Mouse (Mus musculus): ENCODE results near the gene Satb2.
A peak's percentile ranks its signal among the peaks of the same experiment; 100 is the strongest.

Gene Satb2

DNA sequence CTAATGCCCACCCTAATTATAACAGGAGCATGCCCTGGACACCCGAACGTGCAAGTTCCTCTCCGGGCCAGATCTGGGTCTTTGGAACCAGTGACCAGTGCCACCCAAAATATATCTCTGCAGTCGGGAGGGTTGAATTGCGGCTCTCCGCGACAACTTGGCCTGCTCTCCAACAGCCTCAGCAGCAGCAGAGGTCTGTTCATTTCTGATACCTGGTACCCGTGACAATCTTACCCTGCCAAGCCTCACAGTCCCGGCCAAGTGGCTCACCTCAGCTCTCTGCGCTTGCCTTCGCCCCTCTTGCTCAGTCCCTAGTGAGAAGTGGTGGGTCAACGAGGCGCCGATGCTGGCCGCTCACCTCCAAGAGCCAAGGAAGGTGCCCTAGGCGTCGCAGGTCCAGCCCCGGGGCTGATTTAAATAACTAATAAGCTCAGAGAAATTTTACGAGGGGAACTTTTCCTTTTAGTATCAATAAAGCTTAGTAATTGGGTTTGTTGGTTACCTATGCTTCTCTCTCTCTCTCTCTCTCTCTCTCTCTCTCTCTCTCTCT lies at the start of gene Satb2:
Satb2 (minus strand) TSS at position 500 of the 550 bp plus-strand sequence.
- no peak for DNase-seq

DNA sequence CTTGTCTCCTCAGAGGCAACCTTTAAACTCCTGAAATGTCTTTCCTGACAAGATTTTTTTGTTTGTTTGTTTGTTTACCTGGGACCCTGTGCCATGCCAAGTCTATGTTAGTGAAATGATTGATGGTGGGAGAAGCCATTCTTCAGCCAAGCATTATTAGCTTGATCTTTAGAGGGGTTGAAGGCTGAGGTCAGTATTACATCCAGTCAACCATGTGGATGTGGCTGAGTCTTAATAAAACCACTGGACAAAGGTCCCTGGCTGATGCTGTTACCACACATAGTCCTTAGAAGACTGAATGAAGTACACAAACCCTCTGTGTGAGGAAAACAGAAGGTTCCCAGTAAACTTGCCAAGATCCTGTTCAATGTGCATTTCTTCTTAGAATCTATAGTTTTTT lies 40.5 kb upstream of the Satb2 start:
- DNase-seq = no peak

DNA sequence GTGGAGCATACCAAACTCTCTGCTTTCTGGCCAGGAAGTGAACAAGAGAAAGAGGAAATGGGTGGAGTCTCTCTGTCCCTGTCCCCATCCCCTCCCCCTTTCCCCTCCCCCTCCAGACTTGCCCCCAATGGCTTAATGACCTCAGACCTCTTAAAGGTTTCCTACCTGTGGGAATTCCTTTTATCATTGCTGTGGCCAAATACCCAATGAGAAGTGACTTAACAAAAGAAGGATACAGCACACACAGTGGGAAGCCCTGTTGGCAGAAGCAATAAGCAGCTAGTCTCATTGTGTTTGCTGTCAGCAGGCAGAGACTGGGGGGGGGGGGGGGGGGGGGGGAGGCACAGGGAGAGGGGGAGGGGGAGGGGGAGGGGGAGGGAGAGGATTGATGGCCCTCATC lies 35.4 kb upstream of the Satb2 start:
- no peak for DNase-seq

DNA sequence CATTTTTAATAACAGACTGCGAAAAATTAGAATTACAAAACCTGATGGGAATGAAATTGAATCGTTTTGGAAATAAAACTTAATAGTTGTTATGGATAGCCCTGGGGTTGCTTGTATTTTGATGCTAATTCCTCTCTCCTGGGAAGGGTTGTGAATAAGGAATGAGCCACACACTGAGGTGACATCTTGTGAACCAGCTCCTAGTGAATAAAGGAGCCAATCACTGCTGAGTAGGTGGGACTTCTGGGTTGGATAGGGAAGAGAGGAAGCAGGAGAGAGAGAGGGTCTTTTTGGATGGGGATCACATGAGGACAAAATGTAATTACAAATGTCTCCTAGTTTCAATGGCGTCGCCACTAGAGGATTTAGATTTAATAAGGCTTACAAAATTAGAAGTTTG lies 30.7 kb upstream of the Satb2 start:
- no peak for DNase-seq

DNA sequence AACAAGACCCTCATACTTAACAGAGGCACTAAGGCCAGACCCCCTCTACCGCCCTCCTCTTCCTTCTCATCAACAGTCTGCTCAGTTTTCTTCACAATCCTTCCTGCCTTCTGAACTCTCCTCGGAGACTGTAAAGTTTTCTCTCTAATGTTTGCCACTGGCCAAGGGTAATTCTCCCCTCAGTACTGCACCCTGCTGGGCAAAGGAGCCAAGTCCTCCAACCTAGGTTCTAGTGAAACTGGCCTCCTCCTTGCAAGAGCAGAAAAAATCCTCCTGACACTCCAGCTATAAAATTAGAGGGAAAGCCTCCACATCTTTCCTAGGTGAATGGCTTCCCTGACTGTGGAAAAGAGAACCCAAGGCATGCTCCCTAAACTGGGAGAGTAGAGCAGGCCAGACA lies 16.6 kb upstream of the Satb2 start:
- DNase-seq = no peak

DNA sequence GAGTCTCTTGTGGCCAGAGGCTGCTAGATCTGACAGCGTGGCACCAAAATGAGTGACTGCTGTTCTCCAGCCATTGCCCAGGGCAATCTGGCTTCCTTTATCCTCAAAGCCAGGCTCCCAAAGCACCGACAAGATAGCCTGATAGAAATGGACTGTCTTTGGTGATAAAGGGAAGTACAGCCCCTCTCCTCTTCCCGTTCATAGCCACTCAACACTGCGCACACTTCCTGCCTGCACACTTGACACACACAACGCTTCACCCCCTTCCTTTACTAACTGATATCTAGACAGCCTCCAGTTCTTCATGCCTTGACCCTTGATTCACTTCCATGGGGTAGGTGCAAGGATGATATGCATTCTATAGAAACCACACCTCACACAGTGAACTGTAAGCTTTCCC lies 13.9 kb upstream of the Satb2 start:
- DNase-seq = no peak

DNA sequence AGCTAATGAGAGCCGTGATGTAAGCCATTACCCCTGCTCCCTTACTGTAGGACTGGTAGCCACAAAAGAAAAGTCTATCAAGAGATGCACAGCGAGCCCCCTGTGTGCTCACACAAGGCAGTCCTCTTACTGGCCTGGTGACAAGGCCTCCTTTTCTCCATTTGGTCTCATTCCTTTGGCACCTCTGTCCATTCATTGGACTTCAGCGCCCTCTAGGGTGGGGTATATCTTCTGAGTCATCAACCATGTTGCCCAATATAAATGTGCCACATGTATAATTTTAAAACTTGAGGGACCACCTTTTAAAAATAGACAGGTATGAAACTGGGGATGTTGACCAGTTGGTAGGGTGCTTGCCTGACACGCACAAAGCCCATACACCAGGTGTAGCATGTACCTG lies 13.2 kb upstream of the Satb2 start:
- DNase-seq = no peak

DNA sequence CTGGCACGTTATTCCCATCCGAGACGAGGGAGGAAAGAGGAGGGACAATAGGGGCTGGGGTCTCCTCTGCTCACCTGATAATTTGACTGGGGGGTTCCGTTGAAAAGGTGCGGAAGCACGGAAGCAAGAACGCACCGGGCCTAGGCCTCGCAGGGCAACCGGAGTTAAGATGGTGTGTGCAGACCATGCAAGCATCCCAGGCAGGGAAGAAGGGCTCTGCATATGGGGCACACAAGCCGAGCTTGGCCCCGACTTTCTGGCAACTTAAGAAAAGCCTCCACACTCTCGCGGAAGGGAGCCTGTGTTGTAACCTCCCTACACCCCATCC lies 6.0 kb upstream of the Satb2 start:
- no peak for DNase-seq

DNA sequence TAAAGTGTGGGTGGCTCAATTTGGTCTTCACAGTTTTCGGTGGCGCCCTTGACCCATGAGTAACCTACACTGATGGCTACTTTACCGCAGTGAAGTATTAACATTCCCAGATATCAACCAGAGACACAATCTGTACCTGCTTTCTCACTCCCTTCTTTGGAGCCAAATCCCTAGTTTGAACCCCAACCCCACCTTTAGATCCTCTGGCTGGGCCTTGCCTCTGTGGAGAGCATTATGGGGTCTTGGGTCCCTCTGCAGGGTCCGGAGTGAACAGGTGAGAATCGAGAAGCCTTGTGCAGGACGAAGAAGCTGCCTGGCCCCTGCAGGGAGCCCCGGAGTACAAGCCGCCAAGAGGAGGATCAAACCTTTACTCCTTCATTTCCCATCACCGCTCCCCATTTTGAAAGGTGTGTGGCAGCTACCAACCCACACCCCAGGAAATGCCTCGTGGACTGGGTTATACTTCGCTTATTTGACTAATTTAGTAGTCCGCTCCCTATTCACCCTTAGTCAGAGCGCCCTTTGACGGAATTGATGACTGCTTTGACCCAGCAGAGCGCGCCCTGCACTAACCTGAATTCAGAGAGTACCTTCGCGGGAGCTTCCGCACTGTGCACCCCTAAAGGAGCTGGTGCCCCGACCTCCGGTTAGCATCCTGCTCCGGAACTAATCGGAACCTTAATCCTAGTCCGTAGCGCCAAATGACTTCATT lies 5.5 kb upstream of the Satb2 start:
- DNase-seq = no peak

DNA sequence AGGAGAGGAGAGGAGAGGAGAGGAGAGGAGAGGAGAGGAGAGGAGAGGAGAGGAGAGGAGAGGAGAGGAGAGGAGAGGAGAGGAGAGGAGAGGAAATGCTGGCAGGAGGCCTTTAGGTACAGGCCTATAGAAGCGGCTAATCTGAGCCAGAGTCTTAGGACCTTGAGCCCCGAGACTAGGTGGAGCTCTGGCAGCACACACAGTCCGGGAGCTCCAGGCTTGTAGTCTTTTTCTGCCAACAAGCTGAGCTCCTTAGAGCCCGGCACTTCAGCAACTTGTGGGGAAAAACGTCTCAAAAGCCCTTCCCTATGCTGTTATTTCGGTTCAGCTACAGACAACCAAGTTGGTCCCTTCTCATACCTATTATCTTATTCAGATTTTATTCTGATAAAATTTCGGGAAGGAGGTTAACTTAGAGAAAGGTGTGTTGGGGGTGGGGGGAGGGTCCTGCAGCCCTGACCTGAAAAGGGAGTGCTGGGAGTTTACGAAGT lies 4.7 kb upstream of the Satb2 start:
- no peak for DNase-seq

DNA sequence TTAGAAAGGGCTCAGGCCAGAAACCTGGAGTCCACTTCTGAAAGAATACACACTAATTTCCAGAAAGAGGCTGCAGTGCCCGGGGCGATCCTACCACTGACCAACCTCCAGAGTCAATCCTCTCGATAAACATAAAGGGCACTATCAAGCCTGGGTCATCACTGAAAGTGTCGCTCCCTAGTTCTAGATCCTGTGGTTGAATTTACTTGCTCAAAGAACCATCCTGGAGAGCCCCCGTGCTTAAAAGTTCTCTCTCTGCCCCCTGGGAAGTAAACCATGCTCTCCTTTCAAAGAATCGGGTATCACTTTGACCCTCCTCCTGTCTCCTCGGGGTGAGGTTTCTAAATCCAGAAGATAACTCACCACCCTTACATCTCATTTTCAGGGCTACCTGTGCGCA lies 4.2 kb upstream of the Satb2 start:
- no peak for DNase-seq

DNA sequence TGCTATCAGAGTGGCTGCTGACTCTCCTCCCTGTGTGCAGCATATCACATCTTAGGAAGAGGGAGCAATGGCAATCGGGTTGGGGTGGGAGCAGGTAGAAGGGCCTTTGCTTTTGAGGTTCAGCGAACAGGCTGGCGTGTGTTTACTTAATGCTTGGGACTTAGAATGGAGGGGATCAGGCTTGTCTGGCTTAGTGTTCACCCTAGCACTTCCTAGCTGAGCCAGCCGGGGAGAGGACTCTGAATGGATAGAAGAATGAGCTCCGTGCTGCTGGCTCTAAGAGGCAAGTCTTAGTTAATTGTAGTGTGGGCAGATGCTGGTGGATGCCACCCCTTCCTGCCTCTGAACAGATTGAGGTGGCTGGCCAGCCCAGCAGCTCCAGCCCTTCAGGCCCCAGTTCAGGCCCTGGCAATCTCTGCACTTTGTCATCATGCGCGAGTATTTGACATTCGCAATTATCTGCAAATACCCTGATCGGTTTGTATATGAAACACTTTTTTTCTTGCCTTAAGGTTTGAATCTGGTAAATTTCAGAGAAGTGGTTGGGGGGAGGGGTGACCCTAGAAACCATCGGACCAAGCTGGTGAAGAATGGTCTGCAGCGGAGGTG lies 3.6 kb upstream of the Satb2 start:
- no peak for DNase-seq

DNA sequence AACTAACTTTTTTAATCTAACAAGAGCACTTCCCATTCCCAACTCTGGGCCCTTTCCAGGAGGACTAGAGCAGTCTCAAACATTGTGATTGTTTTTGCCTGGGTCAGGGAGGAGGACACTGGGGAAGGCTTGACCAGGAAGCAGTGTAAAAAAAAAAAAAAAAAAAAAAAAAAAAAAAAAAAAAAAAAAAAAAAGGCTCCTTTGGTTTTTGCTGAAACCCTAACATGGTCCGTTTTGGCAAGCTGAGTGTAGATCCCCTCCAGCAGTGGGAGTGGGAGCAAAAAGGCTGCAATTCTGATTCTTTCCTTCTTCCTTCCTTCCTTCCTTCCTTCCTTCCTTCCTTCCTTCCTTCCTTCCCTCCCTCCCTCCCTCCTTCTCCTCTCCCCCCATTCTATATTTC lies 3.1 kb upstream of the Satb2 start:
- DNase-seq = no peak

DNA sequence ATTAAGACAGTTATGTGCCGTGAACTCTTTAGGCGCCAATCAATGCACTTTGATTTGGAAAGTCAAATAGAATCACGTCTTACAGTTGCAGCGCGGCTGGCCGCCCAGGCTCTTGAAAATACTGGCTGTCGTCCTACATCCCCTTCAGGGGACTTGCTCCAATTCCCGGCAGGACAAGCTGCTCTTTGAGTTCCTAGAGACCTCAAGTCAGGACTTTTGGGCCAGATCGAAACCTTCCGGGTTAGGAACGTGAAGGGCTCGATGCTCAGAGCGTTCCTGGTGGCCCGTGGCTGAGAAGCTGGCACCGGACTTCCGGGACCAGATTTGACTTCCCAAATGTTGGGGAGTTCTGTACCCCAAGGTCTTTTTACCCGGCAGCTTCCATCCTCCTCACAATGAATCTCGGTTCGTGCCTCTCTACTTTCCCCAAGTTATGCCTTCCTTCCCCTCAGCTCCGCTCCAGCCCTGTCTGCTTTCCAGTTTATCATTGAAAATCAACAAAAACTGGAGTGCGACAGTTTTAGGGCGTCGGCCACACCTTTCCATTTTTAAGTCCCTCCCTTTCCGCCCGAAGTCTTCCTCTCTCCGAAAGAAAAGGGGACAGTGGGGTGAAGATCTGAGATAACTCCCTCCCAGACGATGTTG lies 2.3 kb upstream of the Satb2 start:
- DNase-seq = no peak

DNA sequence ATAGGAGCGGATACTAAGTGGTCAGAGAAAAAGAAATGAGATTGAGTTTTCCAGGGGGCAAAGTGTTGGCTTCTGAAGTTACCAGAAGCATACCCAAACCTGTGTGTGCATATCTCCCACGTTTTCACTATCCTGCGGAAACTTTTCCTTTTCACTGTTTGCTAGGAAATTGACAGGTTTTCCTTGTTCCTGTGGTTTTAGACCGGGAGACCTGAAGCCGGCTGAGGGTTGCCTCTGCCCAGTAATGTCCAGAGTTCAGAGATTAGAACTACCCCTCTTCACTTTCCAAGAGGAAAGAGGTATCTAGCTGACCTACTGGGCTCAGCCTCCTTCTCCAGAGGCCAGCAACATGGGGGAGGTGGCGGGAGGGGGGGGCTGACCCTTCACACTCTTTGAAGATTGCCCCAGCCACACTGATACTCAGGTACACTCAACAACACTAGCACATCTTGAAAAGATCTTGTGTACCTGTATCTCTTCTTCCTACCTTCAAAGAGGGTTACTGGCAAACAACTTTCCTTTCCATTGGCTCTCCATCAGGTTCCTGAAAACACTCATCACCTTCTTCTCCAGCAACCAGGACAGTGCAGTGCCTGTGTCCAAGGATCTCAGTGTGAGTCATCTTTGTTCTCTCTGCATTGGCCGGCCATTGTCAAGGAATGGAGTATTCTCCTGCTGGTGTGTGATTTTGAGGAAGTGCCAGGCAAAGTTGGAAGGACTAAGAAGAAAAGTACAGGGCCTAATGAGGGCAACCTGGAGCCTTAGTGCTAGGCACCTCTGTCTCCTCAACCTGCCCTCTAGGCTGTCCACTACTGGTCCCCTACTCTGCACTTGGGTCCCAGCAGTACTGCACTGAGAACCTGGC lies 1.3 kb upstream of the Satb2 start:
- no peak for DNase-seq

DNA sequence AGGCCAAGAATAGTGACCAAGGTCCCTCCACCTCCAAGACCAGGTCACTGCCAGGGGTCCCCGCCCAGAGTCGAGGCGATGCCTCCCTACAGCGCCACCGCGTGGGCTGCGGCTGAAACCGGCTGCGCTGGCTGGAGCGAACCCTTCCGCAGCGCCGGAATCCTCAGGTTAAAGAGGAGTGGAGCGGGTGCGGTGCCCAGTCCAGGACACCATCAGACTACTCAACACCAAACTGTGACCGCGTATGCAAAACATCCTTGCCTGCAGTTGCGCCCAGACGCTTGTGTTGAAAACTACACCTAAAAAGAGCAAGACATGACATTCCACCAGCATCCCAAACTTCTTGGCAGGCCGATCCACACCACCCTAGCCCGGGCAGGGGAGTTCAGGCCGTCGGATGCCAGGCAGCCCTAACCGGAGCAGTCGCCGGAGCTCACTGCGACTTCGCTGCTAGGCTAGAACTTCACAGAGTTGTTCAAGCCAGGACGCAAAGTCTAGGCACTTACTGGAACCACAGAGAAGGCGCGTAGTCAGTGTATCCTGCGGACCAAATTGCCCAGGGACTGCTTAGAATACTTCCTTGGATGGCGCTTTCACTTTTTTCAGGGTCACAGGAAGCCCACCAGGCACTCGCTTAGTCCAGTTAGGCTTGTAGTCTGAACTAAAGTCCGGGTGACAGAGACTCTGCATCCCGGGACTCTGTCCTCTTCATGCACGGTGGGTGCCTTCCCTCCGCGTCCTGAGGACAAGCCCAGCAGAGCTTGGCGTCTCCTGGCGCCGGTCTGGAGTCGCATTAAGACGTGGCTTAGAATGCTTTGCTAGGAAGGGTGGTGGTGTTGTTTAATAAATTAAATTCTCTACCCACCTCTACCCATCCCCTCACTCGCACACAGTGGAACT lies 999 bp downstream of the Satb2 start:
- peak; percentile 49 to 66 for DNase-seq

DNA sequence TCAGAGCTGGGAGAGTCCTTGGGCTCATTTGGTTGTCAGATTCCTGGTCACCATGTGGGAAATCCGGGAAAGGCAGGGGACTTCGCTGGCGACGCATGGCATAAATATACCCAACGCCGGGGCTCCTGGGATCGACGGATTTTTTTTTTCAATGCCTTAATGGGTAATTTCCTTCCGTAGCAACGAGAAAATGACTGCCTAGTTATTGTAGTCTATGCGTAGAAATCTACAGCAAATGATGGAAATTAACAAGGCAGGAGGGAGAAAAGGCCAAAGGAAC lies 1.7 kb downstream of the Satb2 start:
- DNase-seq = no peak

DNA sequence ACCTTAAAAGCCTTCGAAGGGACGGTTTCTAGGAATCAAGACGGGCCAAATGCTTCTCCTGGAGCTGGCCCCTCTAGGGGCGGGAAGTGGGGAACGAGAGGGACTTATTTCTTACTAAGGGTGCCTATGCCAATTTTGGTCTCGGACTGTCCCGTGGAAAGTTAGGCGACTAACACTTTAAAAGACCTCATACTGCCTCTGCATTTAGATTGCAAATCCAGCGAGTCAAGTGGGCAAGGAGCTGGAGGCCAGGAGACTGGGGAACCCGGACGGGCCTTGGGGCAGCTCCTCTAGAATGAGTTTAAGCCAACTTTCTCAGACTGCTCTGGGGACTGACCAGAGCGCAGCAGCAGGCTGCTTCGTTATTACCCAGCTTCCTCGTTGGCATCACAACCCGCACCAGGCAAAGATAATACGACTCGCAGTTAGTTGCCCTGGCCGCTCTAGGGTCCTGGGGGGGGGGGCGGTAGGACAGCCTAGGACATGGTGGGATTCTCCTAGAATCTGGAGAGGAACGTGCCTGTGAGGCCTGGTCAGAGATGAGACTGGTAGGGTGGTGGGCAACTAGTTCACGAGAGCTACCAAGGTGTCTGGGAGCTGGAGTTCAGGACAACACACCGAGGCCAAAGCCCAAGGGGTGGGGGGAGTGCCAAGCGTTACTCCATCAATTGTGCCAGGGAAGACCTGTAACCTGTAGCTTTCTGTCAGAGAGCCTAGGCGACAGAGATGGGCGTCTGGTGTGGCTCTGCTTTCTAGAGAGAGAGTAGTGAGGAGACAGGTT lies 2.2 kb downstream of the Satb2 start:
- no peak for DNase-seq

DNA sequence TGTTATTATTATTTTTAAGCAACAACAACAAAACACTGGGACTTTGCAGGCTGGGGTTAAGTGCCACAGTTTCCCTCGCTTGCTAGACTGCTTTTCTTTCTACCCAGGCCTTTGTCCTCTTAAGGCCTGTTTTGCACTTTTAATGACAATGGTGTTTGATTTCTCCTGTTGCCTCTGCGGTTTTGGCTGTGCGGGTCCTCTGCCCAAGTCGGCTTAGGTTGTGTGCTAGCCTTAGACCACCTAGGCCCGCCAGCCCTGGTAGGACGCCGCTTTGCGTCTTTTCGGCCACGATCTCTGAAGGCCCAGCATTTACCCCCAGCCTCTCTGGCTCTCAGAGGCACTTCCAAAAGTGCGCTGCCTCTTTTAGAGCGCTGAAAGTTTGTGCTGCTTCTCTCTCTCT lies 2.9 kb downstream of the Satb2 start:
- DNase-seq = no peak

DNA sequence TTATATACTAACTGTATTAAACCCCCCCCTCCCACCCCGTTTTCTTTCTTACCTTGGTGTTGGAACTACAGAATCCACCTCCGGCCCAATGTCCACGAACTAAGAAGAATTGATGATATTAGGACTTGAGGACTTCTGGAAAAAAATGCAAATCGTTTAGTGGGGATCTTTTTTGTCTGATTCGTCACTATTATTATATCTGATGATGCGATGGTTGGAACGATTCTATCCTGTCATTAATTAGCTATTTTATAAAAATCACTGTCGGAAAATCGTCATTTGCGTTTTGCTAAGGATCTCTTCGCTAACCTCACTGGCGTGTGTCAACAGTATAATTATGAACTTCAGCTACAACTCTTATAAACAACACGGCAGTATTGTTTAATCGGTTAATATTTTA lies 4.3 kb downstream of the Satb2 start:
- DNase-seq = no peak

DNA sequence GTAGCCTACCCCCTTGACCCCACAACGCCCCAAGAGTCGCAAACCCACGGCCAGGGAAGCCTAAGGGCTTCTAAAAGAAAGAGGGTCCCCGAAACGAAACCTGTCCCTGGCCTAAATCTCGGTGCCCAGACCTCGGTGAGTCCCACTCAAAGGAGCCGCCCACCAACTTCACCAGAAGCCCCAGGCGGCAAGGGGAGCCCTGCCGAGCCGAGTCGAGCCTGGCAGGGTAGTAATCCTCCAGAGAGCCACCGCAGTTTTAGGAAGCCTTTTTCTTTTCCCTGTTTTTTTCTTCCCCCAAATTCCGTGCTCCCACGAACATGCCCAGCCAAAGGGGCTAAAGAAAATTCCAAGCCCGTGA lies 4.9 kb downstream of the Satb2 start:
- no peak for DNase-seq

All from lung, adult 18-20 months (tissue).